Mouse (Mus musculus) B cell, adult 2 months (primary cell): ENCODE measurements around the gene BC004004.
"Not testable (repeated sequence)": the region's sequence is repeated elsewhere in the genome, so short reads cannot be mapped to it uniquely, and the experiment has no call there.

ENCODE experiments used
- DNase-seq, 2 experiments: peaks; one replicate each; pipeline ENCODE4 v3.0.0; 2022

Gene BC004004

DNA sequence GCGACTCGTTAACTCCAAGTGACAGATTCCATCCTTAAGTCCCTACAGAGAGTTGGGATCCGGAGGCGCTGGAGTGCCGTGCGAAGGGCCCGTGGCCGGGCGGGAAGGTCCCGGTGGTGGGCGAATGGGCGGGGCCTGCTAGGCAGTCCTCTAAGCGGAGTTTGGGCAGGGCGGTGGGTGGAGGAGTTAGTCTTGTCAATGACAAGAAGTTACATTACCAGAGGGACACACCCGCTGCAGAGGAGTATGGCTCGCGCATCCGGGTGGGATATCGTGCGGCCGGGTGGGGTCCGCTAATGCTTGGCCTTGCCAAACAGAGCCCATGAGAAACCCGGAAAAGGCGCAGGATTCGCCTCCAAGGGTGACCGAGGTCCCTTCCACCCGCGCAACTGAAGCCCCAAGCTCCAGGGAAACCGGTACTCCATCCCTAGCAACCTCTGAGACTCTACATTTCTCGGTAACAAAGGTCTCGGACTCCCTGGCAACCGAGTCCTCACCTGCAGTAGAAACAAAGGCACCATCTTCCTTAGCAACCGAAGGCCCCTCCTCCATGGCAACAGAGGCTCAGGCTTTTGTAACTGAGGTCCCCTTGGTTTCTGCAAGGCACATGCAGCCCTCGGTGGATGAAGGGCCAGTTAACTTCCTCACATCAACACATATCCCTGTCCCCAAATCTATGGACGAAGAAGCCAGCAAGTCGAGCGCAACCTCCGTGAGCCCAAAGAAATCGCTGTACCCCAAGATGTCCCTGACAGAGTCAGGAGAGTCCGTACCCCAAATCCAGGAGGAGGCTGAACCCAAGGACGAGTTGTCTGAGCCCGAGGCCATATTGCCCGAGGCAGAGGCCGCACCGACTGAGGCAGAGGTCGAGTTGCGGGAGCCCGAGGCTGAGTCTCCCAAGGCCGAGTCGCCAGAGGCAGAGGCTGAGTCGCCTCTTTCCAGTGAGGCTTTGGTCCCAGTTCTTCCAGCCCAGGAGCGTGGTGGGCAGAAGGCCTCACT lies 58.2 kb downstream of the BC004004 start:
- no peak for DNase-seq

DNA sequence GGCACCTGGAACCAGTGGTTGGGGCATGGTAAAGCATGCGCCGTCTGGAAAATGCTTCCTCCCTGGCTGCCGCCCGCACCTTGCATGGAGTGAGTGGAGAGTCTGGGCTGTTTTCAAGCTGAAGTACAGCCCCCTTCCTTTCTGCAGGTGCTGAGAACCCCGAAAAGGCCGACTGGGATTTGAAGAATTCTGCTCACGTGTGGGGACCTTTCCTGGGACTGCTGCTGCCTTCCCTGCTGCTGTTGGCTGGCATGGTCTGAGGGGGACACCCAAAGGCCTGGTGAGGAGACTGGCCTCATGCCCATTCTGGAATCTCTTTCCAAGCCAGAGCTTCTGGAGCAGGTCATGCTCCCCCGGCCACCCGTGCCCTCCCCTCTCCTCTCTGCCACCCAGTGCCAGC lies 59.1 kb downstream of the BC004004 start:
- no peak for DNase-seq

DNA sequence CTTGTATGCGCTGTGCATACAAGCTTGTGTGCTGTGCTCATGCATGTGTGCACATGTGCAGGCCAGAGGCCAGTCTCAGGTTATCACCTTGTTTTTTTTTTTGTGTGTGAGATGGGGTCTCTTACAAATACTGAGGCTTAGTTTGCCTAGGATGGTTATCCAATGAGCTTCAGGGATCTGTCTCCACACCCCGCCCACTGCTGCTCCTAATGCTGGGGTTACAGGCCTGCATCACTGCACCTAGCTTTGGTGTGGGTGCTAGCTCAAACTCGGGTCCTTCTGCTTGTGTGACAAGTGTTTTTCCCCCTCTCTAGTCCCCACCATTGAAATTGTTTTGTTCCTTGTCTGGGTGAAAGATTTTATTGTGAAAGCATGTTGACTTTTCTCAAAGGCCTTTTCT lies 61.6 kb downstream of the BC004004 start:
- no peak for DNase-seq

- no peak for DNase-seq
These were observed 62.3 kb downstream of the BC004004 start for GRCm38 (mm10) chr17:29330671-29331410.

DNA sequence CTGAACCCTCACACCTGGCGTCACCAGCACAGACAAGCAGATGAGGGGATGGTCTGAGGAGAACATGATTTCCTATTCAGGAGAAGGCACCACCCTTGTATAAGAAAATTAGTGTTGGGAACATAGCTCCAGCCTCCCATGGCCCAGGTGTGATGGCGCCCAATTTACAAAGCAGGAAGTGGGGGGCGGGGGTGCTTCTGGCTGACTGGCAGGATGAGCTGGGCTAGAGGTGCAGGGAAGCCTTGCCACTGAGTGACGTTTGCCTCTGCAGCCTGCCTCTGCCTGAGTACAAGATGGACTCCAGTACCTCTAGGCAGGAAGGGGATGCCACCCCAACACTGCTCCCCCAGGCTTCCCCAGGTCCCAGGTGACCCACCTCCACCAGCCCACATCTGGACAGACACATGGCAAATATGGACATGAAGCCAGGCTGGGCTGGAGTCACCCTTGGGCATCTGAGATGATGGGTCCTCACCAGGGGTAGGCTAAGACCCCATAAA lies 63.6 kb downstream of the BC004004 start:
- DNase-seq = no peak

DNA sequence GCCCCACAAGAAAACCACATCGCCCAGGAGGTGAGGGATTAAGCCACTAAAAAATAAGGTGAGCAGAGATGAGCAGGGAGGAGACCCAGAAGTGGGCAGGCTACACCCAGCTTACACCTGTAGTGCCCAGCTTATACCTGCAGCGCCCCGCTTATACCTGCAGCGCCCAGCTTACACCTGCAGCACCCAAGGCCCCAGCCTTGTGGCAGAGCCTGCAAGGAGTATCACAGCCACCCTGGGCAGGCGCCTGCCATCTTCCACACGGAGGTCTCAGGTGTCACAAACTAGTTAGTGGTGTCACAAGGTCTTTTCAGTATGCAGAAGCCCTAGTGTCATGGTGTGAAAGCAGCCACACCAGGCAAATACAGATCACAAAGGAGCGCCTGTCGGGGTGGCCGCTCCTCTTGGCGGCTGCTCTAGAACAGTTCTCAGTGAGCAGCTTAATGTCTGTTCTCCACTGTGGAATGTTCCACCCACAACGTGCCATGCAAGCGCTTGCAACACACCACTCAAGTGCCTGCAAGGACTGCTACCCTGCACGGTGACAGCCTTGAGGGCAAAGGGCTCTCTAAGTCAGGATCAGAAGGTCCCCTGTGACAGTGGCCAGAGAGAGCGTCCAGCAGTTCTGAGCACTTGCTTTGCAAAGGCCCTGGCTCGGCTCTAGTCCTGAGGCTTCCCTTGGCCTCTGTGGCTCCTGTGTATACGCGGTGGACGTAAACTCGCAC lies 67.8 kb downstream of the BC004004 start:
- no peak for DNase-seq

DNA sequence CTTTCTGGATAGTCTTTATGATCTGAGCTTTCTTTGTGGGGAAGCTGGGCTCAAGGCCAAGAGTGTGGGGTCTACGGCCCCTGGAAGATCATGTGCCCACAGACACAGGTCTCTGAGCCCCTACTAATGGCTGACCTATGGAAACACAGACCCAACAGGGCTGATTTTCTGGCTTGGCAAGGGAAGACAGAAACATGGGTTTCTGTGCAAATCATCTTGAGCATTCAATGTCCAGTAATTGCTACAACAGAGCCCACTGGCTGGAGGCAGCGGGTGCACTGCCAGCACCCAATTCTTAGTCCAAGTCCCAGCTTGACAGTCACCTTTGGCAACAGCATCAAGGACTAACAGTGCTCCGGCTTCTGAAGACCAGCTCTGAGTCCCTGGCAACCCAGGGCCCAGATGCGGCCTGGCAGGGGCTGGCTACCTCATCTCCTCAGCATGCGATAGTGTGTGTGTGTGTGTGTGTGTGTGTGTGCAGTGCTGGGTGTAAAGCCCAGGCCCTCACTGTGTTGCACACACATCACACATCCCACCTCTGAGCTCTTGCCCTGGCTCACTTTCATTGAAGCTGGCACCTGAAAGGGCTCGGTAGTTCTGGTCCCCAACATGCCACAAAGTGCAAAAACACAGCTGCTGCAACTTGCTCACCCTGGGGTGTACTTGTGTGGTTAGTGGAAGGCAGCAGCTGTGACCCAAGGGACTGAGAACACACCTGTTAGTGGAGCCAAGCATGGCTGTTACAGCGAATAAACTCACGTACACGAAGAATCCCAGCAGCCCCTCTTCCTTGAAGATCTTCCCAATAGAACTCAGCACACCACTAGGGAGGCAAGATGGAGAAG lies 69.6 kb downstream of the BC004004 start:
- no peak for DNase-seq

- no peak for DNase-seq
These were observed 70.7 kb downstream of the BC004004 start for GRCm38 (mm10) chr17:29339170-29339768.

- DNase-seq = no peak
These were observed 72.0 kb downstream of the BC004004 start for GRCm38 (mm10) chr17:29340406-29341261.

GRCm38 (mm10) chr17:29341591-29342003 lies 73.0 kb downstream of the BC004004 start:
- peak; percentile 59 to 63 for DNase-seq

- no peak for DNase-seq
These were observed 73.7 kb downstream of the BC004004 start for GRCm38 (mm10) chr17:29342010-29342910.

- DNase-seq = no peak
These were observed 74.7 kb downstream of the BC004004 start for GRCm38 (mm10) chr17:29343241-29343640.

DNA sequence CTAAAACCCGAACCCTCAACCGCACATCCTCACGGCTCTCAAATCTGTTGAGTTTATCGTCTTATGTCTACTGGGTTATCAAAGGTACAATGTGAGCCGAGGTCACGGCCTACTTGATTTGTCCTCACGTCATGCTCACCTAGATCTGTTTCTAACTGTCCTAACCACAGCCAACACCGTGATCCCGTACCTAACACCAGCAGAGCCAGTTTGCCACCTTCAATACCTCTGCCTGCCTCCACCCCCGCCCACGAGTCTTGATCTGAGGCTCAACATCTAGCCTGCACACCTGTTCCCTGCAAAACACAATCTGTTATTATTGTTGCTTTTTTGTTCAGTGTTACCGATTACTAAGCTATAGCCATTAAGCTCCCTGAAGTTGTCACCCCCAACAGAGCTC lies 76.7 kb downstream of the BC004004 start:
- no peak for DNase-seq

DNA sequence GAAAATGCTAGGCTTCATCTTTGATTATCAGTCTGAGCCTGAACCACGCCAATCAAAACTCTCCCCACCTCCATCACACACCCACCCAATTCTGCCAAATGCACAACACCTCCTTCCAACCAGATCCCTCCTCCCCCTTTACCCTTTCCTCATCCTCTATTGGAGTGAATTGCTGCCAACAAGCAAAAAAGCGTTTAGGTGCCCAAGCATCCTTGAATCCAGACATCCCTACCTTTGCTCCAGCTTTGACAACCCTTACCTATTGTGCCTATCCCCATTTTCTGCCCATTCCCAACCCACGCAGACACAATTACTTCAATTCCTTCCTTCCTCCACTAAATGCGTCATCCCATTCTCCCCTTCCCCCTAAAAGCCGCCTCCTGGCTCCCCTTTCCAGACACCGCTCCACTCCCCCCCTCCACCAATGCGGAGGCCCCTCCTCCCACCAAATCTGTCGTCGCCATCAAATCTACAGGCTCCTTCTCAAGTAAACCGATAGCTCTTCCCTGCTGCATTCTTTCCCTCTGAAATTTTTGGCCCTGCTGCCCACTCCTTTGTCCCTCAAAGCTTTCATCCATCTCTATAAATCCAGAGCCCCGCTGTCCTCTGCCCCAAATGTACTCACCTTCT lies 78.0 kb downstream of the BC004004 start:
- no peak for DNase-seq

DNA sequence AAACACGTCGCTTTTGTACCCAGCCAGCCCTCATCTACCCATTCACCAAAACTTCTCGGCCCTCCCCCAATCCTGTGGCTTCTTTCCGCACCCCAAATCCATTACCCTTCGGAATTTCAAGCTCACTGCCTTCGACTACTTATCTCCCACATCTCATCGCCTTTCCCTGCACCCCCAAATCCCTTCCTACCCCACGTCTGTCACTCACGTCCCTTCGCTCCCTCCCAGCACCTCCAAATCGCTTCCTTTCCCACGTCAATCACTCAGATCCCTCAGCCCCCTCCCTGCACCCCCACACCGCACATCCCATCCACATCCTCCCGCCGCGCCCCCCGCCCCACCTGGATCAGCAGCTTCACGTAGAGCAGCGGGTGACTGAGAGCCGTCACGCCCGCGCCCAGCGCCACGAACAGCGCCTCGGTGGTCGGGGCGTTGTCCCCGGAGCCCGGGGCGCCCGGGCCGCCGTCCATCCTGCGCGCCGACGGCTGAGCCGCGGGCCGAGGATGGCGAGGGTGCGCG lies 78.6 kb downstream of the BC004004 start:
- DNase-seq = no peak

- DNase-seq = peak; percentile 100
These were observed 79.2 kb downstream of the BC004004 start, which contains the start of gene Mtch1 for GRCm38 (mm10) chr17:29347645-29348256. Gene Mtch1 (minus strand): TSS chr17:29347934.

GRCm38 (mm10) chr17:29348996-29349395 lies 80.4 kb downstream of the BC004004 start:
- no peak for DNase-seq

DNA sequence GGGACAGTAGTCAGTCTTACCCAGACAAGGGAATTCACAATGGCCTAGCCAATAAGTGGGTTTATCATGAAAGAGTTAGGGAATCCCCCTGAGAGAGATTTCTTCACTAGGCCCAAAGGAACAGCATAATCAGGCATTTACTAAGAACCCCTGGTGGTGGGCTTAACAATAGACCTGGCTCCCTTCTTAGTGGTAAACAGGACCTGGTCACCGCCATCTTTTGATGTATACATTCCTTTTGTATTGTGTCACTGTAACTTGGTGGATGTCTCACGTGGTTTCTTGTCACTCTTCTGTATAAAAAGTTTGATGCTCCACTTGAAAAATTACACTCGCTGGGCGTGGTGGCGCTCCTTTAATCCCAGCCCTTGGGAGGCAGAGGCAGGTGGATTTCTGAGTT lies 82.5 kb downstream of the BC004004 start:
- not testable (repeated sequence) for DNase-seq
